Mouse (Mus musculus) cerebellum, adult 2 months (tissue): ENCODE measurements around the gene Rps19.

Experiments
- CTCF ChIP-seq: fragments of 200-500 bp; IDR thresholded peaks from 2 replicates; pipeline ENCODE4 v1.5.1; 2011; ENCODE audit warnings: low read depth, mild to moderate bottlenecking, control low read depth, low read length, moderate library complexity, borderline replicate concordance; ENCODE audit not compliant: insufficient read depth
- POLR2A ChIP-seq: fragments of 200-500 bp; IDR thresholded peaks from 2 replicates; pipeline ENCODE4 v1.6.1; 2011; ENCODE audit warnings: low read length, control low read depth, borderline replicate concordance; ENCODE audit not compliant: insufficient read depth

GRCm38 (mm10) chr7:24901114-24901513 is 16.9 kb downstream of the Rps19 start:
- TF ChIP-seq CTCF, result no peak
- TF ChIP-seq POLR2A, result no peak
